Comparison of ENCODE assay signal across 15 mouse cellular contexts in the genomic region with DNA sequence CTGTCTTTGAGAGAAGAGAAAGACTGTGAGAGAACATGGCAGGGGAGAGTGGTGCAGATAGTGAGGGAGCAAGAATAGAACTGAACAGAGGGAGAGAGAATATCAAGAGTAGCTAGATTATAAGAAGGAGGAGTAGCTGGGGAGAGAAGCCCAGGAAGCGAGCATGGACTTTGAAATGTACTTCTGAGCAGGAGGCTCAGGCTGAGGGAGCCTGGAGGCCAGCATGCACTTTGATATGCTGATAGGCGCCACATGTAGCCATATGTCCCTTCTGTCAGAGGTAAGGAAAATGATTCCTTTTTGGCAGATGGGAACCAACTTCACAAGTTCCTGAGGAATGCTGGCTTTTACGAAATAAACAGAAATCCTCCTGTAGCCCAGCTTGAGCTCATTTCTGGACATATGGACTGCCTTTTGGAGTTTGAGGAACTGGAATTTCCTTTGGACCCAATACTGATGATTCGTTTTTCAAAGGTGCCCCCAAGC.
"Had no signal": no experiment of that assay in that cellular context is flagged by ENCODE, and none has a peak within 500 bp of the region (broad histone marks: within the 10 kb centered on the region; RNA-seq: fewer than 3 reads in every experiment).

No protein-coding gene starts in this region.

- H3K4me1 ChIP-seq: midbrain, embryonic 10.5 days; midbrain, embryonic 15.5 days; neural tube, embryonic 13.5 days had no signal

- H3K9me3 ChIP-seq: limb, embryonic 10.5 days; midbrain, embryonic 10.5 days; midbrain, embryonic 15.5 days; neural tube, embryonic 13.5 days had no signal

- ATAC-seq: midbrain, embryonic 15.5 days had no signal

- H3K27me3 ChIP-seq: midbrain, embryonic 15.5 days; neural tube, embryonic 13.5 days had no signal

- H3K36me3 ChIP-seq: limb, embryonic 10.5 days; midbrain, embryonic 10.5 days; midbrain, embryonic 15.5 days; neural tube, embryonic 13.5 days had no signal

- H3K9ac ChIP-seq: lung, embryonic 14.5 days; midbrain, embryonic 15.5 days; neural tube, embryonic 13.5 days had no signal

- H3K4me3 ChIP-seq: left cerebral cortex, adult 2 months; limb, embryonic 10.5 days; midbrain, embryonic 10.5 days; midbrain, embryonic 15.5 days; neural tube, embryonic 13.5 days had no signal

- H3K4me2 ChIP-seq: liver, embryonic 11.5 days; lung, embryonic 14.5 days; midbrain, embryonic 15.5 days; neural tube, embryonic 13.5 days had no signal

- DNase-seq: kidney, postnatal 25 days; lung, embryonic 14.5 days; lung, postnatal 10 days; lung, postnatal 4 days; retina, postnatal 1 day; right cerebral cortex, postnatal 4 days; spleen, adult 18-20 months; thymus, adult 18-20 months; thymus, postnatal 14 days had no signal

- H3K27ac ChIP-seq: left cerebral cortex, adult 2 months; limb, embryonic 10.5 days; midbrain, embryonic 10.5 days; midbrain, embryonic 15.5 days; neural tube, embryonic 13.5 days had no signal
